Mouse (Mus musculus) ovary, adult 2 months (tissue): ENCODE data around the gene Sult5a1. TPM values are rescaled to one million over a fixed set of nuclear protein-coding genes. Genes with fewer than 3 reads are reported as not detected.

Source experiments
- polyA plus RNA-seq: library from polyadenylated mRNA; depleted of rRNA; stranded (reverse); fragments of >200 nt; gene quantifications from 2 replicates; pipeline ENCODE4 v1.2.3, GENCODE M21; 2012; rRNA removed

Gene Sult5a1
- polyA plus RNA-seq, result 22.6 and 24.4 TPM in 2 replicates

GRCm38 (mm10) chr8:123157888-123158465 is at the start of gene Sult5a1:
TSS of gene Sult5a1 (minus strand) at chr8:123158315.

GRCm38 (mm10) chr8:123185566-123186409 is 27.7 kb upstream of the Sult5a1 start, which contains the start of gene Dpep1:
TSS of gene Dpep1 (plus strand) at chr8:123186242.

GRCm38 (mm10) chr8:123117127-123117731 is 40.9 kb downstream of the Sult5a1 start, which contains the start of gene Cpne7:
TSS of gene Cpne7 (plus strand) at chr8:123117374.

GRCm38 (mm10) chr8:123101735-123102685 is 56.1 kb downstream of the Sult5a1 start, which contains the start of gene Rpl13:
TSS of gene Rpl13 (plus strand) at chr8:123102350.

Other genes starting within 250 kb of the Sult5a1 start
- gene Ankrd11, start 116.0 kb downstream of the Sult5a1 start, polyA plus RNA-seq, result 76.3 and 146 TPM in 2 replicates
- 115 and 159 TPM in 2 replicates for gene Spg7, start 95.4 kb downstream of the Sult5a1 start, polyA plus RNA-seq
- 5,283 and 5,699 TPM in 2 replicates for gene Rpl13, start 56.0 kb downstream of the Sult5a1 start, polyA plus RNA-seq
- 5.6 and 6.5 TPM in 2 replicates for gene Cpne7, start 40.9 kb downstream of the Sult5a1 start, polyA plus RNA-seq
- 24.5 and 33.1 TPM in 2 replicates for gene Dpep1, start 27.9 kb upstream of the Sult5a1 start, polyA plus RNA-seq
- 113 and 115 TPM in 2 replicates for gene Chmp1a, start 54.4 kb upstream of the Sult5a1 start, polyA plus RNA-seq
- 3.8 and 4.5 TPM in 2 replicates for gene Spata33, start 54.5 kb upstream of the Sult5a1 start, polyA plus RNA-seq
- 75.4 and 105 TPM in 2 replicates for gene Cdk10, start 66.5 kb upstream of the Sult5a1 start, polyA plus RNA-seq
- 21.3 and 22.9 TPM in 2 replicates for gene Spata2l, start 77.9 kb upstream of the Sult5a1 start, polyA plus RNA-seq
- 48.7 and 49.0 TPM in 2 replicates for gene Zfp276, start 95.9 kb upstream of the Sult5a1 start, polyA plus RNA-seq
- gene Vps9d1, start 96.0 kb upstream of the Sult5a1 start, polyA plus RNA-seq, result 162 and 169 TPM in 2 replicates
- gene Fanca, start 160.3 kb upstream of the Sult5a1 start, polyA plus RNA-seq, result 30.3 and 45.1 TPM in 2 replicates
- gene Spire2, start 174.4 kb upstream of the Sult5a1 start, polyA plus RNA-seq, result 6.3 and 7.2 TPM in 2 replicates
- 167 and 216 TPM in 2 replicates for gene Tcf25, start 215.4 kb upstream of the Sult5a1 start, polyA plus RNA-seq
- 0.06 and 0.11 TPM in 2 replicates for gene Mc1r, start 248.8 kb upstream of the Sult5a1 start, polyA plus RNA-seq